Mouse (Mus musculus): ENCODE results near the gene Lrrc8d.

GRCm38 (mm10) chr5:105776978-105777593 is 77.3 kb downstream of the Lrrc8d start:
- TF ChIP-seq CTCF (IDR thresholded peaks at IDR 0.05): no peak
- no peak for TF ChIP-seq EP300 (IDR thresholded peaks at IDR 0.05)
